15 mouse cellular contexts compared by ENCODE assay signal in the genomic region with DNA sequence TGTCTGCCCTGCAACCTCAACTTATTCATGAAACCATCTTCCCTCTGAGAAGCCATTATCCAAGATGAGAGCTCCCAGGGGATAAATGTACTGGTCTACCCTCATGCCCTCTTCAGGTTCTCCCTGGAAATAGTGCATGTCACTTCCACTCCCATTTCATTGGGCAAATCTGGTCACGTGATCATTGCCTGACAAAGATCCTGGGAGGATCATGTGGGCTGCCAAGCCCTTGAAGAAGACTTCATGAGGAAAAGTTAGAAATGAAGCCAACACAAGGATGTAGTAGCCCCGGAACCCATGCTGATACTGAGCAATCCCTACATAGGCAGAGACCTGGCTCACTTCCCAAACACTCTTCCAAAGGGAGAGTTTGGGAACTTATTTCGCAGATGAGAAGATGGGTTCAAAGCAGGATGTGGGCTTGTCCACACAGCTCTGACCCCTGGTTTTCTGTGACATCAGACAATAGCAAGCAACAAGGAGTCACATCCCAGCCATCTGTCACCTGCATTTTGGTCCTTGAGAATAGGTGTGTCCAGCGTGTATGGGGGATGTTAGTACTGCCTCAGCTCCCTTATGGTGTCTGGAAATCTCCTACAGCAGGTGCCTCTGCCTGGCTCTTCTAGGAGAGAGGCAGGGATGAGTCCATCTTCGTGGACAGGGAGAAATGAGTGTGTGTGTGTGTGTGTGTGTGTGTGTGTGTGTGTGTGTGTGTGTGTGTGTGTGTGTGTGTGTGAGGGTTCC. TPM values are rescaled to one million over a fixed set of nuclear protein-coding genes. Genes with fewer than 3 reads are reported as not detected.
DNase-seq lines count a peak whose midpoint lies in the region; ATAC-seq and TF ChIP-seq lines count a peak whose summit lies in the region.
"Had no signal": no experiment of that assay in that cellular context is flagged by ENCODE, and none has a peak within 500 bp of the region (broad histone marks: within the 10 kb centered on the region; RNA-seq: fewer than 3 reads in every experiment).

No protein-coding gene starts in this region.

- TF ChIP-seq POLR2A in embryonic fibroblast, embryonic 13.5 days (IDR thresholded peaks at IDR 0.05; ENCODE audit: low read depth, low read length): no peak

- 0 out of 2 replicates have a peak overlapping the region, but pooled peaks have one; percentile 55 for H3K27ac ChIP-seq in hindbrain, embryonic 13.5 days
- H3K27ac ChIP-seq in hindbrain, embryonic 11.5 days (ENCODE audit: low read depth, low read length): no peak overlapping the region
- peak overlapping the region; percentile 11; the same call in 1 of the 2 replicates for H3K27ac ChIP-seq in kidney, postnatal 0 days
- H3K27ac ChIP-seq in embryonic fibroblast, embryonic 13.5 days (ENCODE audit: insufficient read depth, low read length): peak overlapping the region; percentile 95
- H3K27ac ChIP-seq: embryonic facial prominence, embryonic 12.5 days; forebrain, embryonic 10.5 days; liver, embryonic 15.5 days; midbrain, embryonic 12.5 days had no signal

- H3K9me3 ChIP-seq in hindbrain, embryonic 13.5 days: no peaks in the 10 kb centered on the region
- no peaks in the 10 kb centered on the region for H3K9me3 ChIP-seq in hindbrain, embryonic 11.5 days (ENCODE audit: control insufficient read depth, low read length)
- no peaks in the 10 kb centered on the region for H3K9me3 ChIP-seq in kidney, postnatal 0 days (replicated peaks; ENCODE audit: low read length)
- H3K9me3 ChIP-seq: embryonic facial prominence, embryonic 12.5 days; forebrain, embryonic 10.5 days; liver, embryonic 15.5 days; midbrain, embryonic 12.5 days had no signal

- DNase-seq in hindbrain, embryonic 11.5 days (ENCODE audit: low spot score): no peak
- DNase-seq in kidney, postnatal 0 days (ENCODE audit: low spot score): no peak
- no peak for DNase-seq in kidney, postnatal 10 days
- DNase-seq in R1 (ENCODE audit: low read depth, low spot score): peak; percentile 63
- DNase-seq in layer of hippocampus, postnatal 36 days: no peak
- DNase-seq in left cerebral cortex, postnatal 36 days (ENCODE audit: low spot score in 2 of 2): no peak
- DNase-seq: gastrocnemius, postnatal 36 days; kidney, adult 11 months; thymus, postnatal 4 days had no signal

- ATAC-seq in hindbrain, embryonic 13.5 days (ENCODE audit: low FRiP score): no peak
- no peak for ATAC-seq in hindbrain, embryonic 11.5 days (ENCODE audit: low FRiP score)
- no peak for ATAC-seq in kidney, postnatal 0 days (replicated peaks; ENCODE audit: low FRiP score, low read depth)

- WGBS in hindbrain, embryonic 13.5 days: 83% methylated on average over 5 of the region's 5 CpGs
- WGBS in hindbrain, embryonic 11.5 days: 87% methylated on average over 5 of the region's 5 CpGs
- WGBS in kidney, postnatal 0 days: 68% methylated on average over 5 of the region's 5 CpGs

- peaks cover 10% of the 10 kb centered on the region; the same call in 1 of the 2 replicates for H3K4me1 ChIP-seq in hindbrain, embryonic 13.5 days (replicated peaks)
- no peaks in the 10 kb centered on the region for H3K4me1 ChIP-seq in hindbrain, embryonic 11.5 days (replicated peaks; ENCODE audit: control insufficient read depth, insufficient read depth, low read length)
- peaks cover 13% of the 10 kb centered on the region; the same call in 1 of the 2 replicates for H3K4me1 ChIP-seq in kidney, postnatal 0 days (replicated peaks; ENCODE audit: insufficient read depth, low read length)
- peaks cover 7% of the 10 kb centered on the region for H3K4me1 ChIP-seq in embryonic fibroblast, embryonic 13.5 days (ENCODE audit: control insufficient read depth, insufficient read depth, low read length)
- H3K4me1 ChIP-seq: liver, embryonic 15.5 days; midbrain, embryonic 12.5 days had no signal

- intact Hi-C loops in left cerebral cortex, postnatal 36 days (cut with DNase I): no loop called here

- H3K4me2 ChIP-seq in hindbrain, embryonic 13.5 days: no peak overlapping the region
- H3K4me2 ChIP-seq in hindbrain, embryonic 11.5 days (replicated peaks; ENCODE audit: low read depth, low read length): no peak overlapping the region
- H3K4me2 ChIP-seq in kidney, postnatal 0 days (ENCODE audit: low read length): no peak overlapping the region
- H3K4me2 ChIP-seq: embryonic facial prominence, embryonic 12.5 days; liver, embryonic 15.5 days; midbrain, embryonic 12.5 days had no signal

- H3K27me3 ChIP-seq in hindbrain, embryonic 13.5 days: no peaks in the 10 kb centered on the region
- no peaks in the 10 kb centered on the region for H3K27me3 ChIP-seq in hindbrain, embryonic 11.5 days (ENCODE audit: control insufficient read depth, insufficient read depth, low read length)
- no peaks in the 10 kb centered on the region for H3K27me3 ChIP-seq in kidney, postnatal 0 days (ENCODE audit: insufficient read depth, low read length)
- H3K27me3 ChIP-seq: embryonic facial prominence, embryonic 12.5 days; liver, embryonic 15.5 days; midbrain, embryonic 12.5 days had no signal

- no peak overlapping the region for H3K9ac ChIP-seq in hindbrain, embryonic 13.5 days
- no peak overlapping the region for H3K9ac ChIP-seq in hindbrain, embryonic 11.5 days (ENCODE audit: low read depth, low read length)
- no peak overlapping the region for H3K9ac ChIP-seq in kidney, postnatal 0 days (ENCODE audit: low read depth, low read length)
- H3K9ac ChIP-seq: embryonic facial prominence, embryonic 12.5 days; liver, embryonic 15.5 days; midbrain, embryonic 12.5 days had no signal

- no peak for TF ChIP-seq CTCF in kidney, postnatal 0 days (IDR thresholded peaks at IDR 0.05; ENCODE audit: low read depth)
- TF ChIP-seq CTCF in embryonic fibroblast, embryonic 13.5 days (IDR thresholded peaks at IDR 0.05; ENCODE audit: borderline replicate concordance, insufficient read depth, low read length): no peak

- no peaks in the 10 kb centered on the region for H3K36me3 ChIP-seq in hindbrain, embryonic 13.5 days
- no peaks in the 10 kb centered on the region for H3K36me3 ChIP-seq in hindbrain, embryonic 11.5 days (ENCODE audit: control insufficient read depth, insufficient read depth, low read length)
- H3K36me3 ChIP-seq in kidney, postnatal 0 days (ENCODE audit: insufficient read depth, low read length): peaks cover 22% of the 10 kb centered on the region
- H3K36me3 ChIP-seq: forebrain, embryonic 10.5 days; midbrain, embryonic 12.5 days had no signal

- H3K4me3 ChIP-seq in hindbrain, embryonic 13.5 days: no peak overlapping the region
- H3K4me3 ChIP-seq in hindbrain, embryonic 11.5 days (ENCODE audit: low read depth, low read length): no peak overlapping the region
- H3K4me3 ChIP-seq in kidney, postnatal 0 days (replicated peaks; ENCODE audit: low read depth, low read length): no peak overlapping the region
- no peak overlapping the region for H3K4me3 ChIP-seq in embryonic fibroblast, embryonic 13.5 days (ENCODE audit: insufficient read depth, low read length)
- H3K4me3 ChIP-seq: embryonic facial prominence, embryonic 12.5 days; forebrain, embryonic 10.5 days; liver, embryonic 15.5 days; midbrain, embryonic 12.5 days had no signal

RNA-seq across cellular contexts. Expression of a gene that starts 36.2 kb away (rescaled TPM):
- 34.9 and 41.9 TPM in 2 replicates for polyA plus RNA-seq in hindbrain, embryonic 13.5 days (2015; fragmentation: Nextera tagmentation; extraction: Ambion mirVana)
- 21.5 and 36.4 TPM in 2 replicates for polyA plus RNA-seq in hindbrain, embryonic 11.5 days (2014; fragmentation: Nextera tagmentation; extraction: Ambion mirVana)
- 199 and 233 TPM in 2 replicates for polyA plus RNA-seq in kidney, postnatal 0 days (2015; fragmentation: Nextera tagmentation; extraction: Ambion mirVana)
- 21.9 and 23.8 TPM in 2 replicates for polyA plus RNA-seq in embryonic fibroblast, embryonic 13.5 days (2011; ENCODE audit: insufficient read length, low read depth, missing spikeins)
- total RNA-seq in layer of hippocampus, postnatal 36 days (2021): 10 to 100 TPM; 27.6 to 31.0 TPM
- 10 to 100 TPM; 24.8 to 27.9 TPM for total RNA-seq in left cerebral cortex, postnatal 36 days (2021)
